Mouse (Mus musculus) liver, embryonic 12.5 days (tissue): Measurements from ENCODE around the gene Nfil3. TPM values are rescaled to one million over a fixed set of nuclear protein-coding genes. Genes with fewer than 3 reads are reported as not detected.

Experiments used
- ATAC-seq: fragments of 200-750 bp; cut with Nextera tagmentation; 2 replicates; pipeline ENCODE4 v1.8.0; 2017; ENCODE audit warnings: moderate number of reproducible peaks, mild to moderate bottlenecking, moderate library complexity
- H3K27ac ChIP-seq: fragments of 300-500 bp; sonication (generic); 2 replicates; pipeline ENCODE4 v1.5.1; 2016; ENCODE audit warnings: mild to moderate bottlenecking
- H3K27me3 ChIP-seq: fragments of 300-500 bp; sonication (generic); replicated peaks from 2 replicates; pipeline ENCODE4 v1.6.1; 2016; ENCODE audit warnings: mild to moderate bottlenecking, moderate library complexity
- H3K36me3 ChIP-seq: fragments of 300-500 bp; sonication (generic); 2 replicates; pipeline ENCODE4 v1.6.1; 2016; ENCODE audit warnings: mild to moderate bottlenecking, moderate library complexity
- H3K4me1 ChIP-seq: fragments of 300-500 bp; sonication (generic); 2 replicates; pipeline ENCODE4 v1.6.1; 2016
- H3K4me2 ChIP-seq: fragments of 300-500 bp; sonication (generic); 2 replicates; pipeline ENCODE4 v1.6.1; 2016; ENCODE audit warnings: mild to moderate bottlenecking, moderate library complexity
- H3K4me3 ChIP-seq: fragments of 300-500 bp; sonication (generic); 2 replicates; pipeline ENCODE4 v1.5.1; 2016; ENCODE audit warnings: mild to moderate bottlenecking, moderate library complexity
- H3K9ac ChIP-seq: fragments of 300-500 bp; sonication (generic); 2 replicates; pipeline ENCODE4 v1.6.1; 2016; ENCODE audit warnings: mild to moderate bottlenecking, moderate library complexity
- H3K9me3 ChIP-seq: fragments of 300-500 bp; sonication (generic); replicated peaks from 2 replicates; pipeline ENCODE4 v1.6.1; 2016; ENCODE audit warnings: mild to moderate bottlenecking, moderate library complexity
- WGBS: fragments of 180-500 bp; shearing (Covaris S2); methylation state at CpG from one replicate; pipeline ENCODE4 v1.1.7; 2016; ENCODE audit not compliant: insufficient replicate concordance; 5-methylcytosine and 5-hydroxymethylcytosine counted together
- polyA plus RNA-seq: library from polyadenylated mRNA; unstranded; fragments of >200 nt; fragmentation: Nextera tagmentation; extraction: Ambion mirVana; gene quantifications from 2 replicates; pipeline ENCODE4 v1.2.1, GENCODE M21; 2016

Nfil3 gene
- polyA plus RNA-seq, 1 experiment from 2014 or later: 5.4 TPM

DNA sequence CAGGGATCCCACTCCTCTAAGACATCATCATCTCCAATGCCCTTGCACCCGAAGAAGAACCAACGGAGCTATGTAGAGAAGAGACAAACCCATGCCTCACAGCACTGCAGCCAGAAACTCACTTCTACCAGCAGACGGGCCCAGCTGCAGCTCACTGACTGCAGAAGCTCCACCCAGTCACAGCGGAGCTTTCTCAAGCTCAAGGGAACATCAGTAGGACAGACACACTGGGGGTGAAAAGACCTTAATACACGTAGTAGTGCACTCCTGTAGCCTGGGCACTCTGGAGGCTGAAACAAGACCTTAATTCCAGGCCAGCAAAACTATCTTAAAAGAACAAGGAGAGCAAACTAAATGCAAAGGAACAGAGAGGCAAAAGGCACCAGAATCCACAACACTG lies 56.4 kb downstream of the Nfil3 start:
- Histone ChIP-seq H3K9ac (no peak overlapping the region), H3K27me3 (no peaks in the 10 kb centered on the region), H3K27ac (no peak overlapping the region), H3K4me3 (no peak overlapping the region), H3K36me3 (no peaks in the 10 kb centered on the region), H3K9me3 (no peaks in the 10 kb centered on the region), H3K4me2 (no peak overlapping the region), H3K4me1 (peaks cover 47% of the 10 kb centered on the region)
- ATAC-seq: no peak
- WGBS: 75% methylated on average over 5 of the region's 5 CpGs

DNA sequence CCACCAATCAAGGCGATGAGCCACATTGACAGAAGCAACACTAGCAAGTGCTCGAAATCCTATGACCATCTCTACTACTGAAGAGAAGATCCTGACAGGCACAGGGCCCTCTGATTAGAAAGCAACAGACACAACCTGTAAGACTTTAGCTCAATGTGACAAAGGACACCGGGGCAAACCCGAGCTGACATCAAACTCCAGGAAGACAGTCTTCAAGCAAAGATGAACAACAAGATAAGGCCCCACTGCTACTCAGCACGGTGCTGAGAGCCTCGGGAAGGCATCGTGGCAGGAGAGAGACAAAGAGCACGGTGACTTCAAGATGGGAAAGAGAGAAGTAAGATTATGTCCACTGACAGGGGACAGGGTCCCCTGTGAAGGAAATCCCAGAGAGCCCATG lies 58.9 kb downstream of the Nfil3 start:
- Histone ChIP-seq H3K9ac (no peak overlapping the region), H3K4me1 (peaks cover 27% of the 10 kb centered on the region), H3K9me3 (no peaks in the 10 kb centered on the region), H3K4me2 (no peak overlapping the region), H3K4me3 (no peak overlapping the region), H3K36me3 (peaks cover 11% of the 10 kb centered on the region), H3K27me3 (no peaks in the 10 kb centered on the region), H3K27ac (no peak overlapping the region)
- WGBS: 32% methylated on average over 8 of the region's 8 CpGs
- ATAC-seq: no peak

- Histone ChIP-seq H3K27me3 (no peaks in the 10 kb centered on the region), H3K9me3 (no peaks in the 10 kb centered on the region), H3K27ac (no peak overlapping the region), H3K9ac (no peak overlapping the region), H3K36me3 (peaks cover 11% of the 10 kb centered on the region), H3K4me1 (peaks cover 24% of the 10 kb centered on the region), H3K4me3 (no peak overlapping the region), H3K4me2 (no peak overlapping the region)
- WGBS: 71% methylated on average over 7 of the region's 7 CpGs
- ATAC-seq: no peak
Observed at GRCm38 (mm10) chr13:52921065-52921825, 59.6 kb downstream of the Nfil3 start.

DNA sequence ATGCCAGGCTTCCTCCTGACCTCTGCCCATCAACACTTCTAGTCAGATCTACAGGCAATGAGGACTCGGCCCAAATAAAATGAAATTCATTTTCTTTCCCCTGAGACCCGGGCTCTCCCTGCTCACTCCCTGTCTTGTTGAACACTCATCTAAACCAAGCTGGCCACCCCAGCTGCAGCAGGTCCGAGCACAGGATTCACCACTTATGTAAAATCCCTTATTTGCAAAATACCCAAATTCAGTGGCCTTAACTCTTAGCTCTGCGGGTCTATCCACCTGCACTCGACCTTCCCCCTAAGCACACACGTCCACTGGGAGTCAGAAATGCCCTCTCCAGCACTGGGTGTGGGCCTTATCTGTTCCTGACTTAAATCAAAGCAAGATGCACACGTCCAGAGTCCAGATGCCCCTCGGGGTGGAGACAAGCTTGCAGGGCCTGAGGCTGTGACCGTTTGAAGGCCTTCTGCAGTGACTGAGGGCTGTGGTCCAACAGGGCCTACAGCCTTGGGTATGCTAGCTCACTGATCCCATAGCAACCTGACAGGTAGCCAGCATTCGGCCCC lies 61.0 kb downstream of the Nfil3 start:
- Histone ChIP-seq H3K9ac (no peak overlapping the region), H3K4me3 (no peak overlapping the region), H3K36me3 (peaks cover 11% of the 10 kb centered on the region), H3K4me1 (peaks cover 24% of the 10 kb centered on the region), H3K9me3 (no peaks in the 10 kb centered on the region), H3K27ac (no peak overlapping the region), H3K4me2 (no peak overlapping the region), H3K27me3 (no peaks in the 10 kb centered on the region)
- ATAC-seq: no peak
- 64% methylated on average over 10 of the region's 10 CpGs for WGBS

- no peak for ATAC-seq
- H3K27ac ChIP-seq: no peak overlapping the region
- H3K9ac ChIP-seq: no peak overlapping the region
- H3K4me3 ChIP-seq: no peak overlapping the region
- peaks cover 11% of the 10 kb centered on the region for H3K36me3 ChIP-seq
- H3K4me1 ChIP-seq: peaks cover 24% of the 10 kb centered on the region
- H3K9me3 ChIP-seq: no peaks in the 10 kb centered on the region
- H3K4me2 ChIP-seq: no peak overlapping the region
- no peaks in the 10 kb centered on the region for H3K27me3 ChIP-seq
- 86% methylated on average over 5 of the region's 5 CpGs for WGBS
Observed at GRCm38 (mm10) chr13:52918333-52918732, 62.5 kb downstream of the Nfil3 start.

Other genes with a start within 250 kb of the Nfil3 start
- gene Auh, start 51.4 kb downstream of the Nfil3 start, polyA plus RNA-seq: 30.1 and 32.6 TPM in 2 replicates